Mouse (Mus musculus): ENCODE data around the gene Defb6. TPM values are rescaled to one million over a fixed set of nuclear protein-coding genes. Genes with fewer than 3 reads are reported as not detected.

Defb6 gene
- total RNA-seq (2014; fragmentation: Nextera tagmentation) (not detected in 2 replicates), total RNA-seq (2017) (not detected in 2 replicates)

- no peak for ATAC-seq (replicated peaks; ENCODE audit: low FRiP score, low TSS enrichment, poor library complexity, severe bottlenecking)
Measured at GRCm38 (mm10) chr8:19225161-19225560, at the start of gene Defb6. TSS of gene Defb6 (plus strand) at chr8:19225478.

- ATAC-seq (replicated peaks; ENCODE audit: low FRiP score, low TSS enrichment, poor library complexity, severe bottlenecking): no peak
Measured at GRCm38 (mm10) chr8:19238101-19238500, 12.8 kb downstream of the Defb6 start.

- no peak for ATAC-seq (replicated peaks; ENCODE audit: low FRiP score, low TSS enrichment, poor library complexity, severe bottlenecking)
Measured at GRCm38 (mm10) chr8:19239616-19240015, 14.3 kb downstream of the Defb6 start, which contains the start of gene Defb46. TSS of gene Defb46 (plus strand) at chr8:19239916.

GRCm38 (mm10) chr8:19247280-19247679 is 22.0 kb downstream of the Defb6 start, which contains the start of gene Defb5:
TSS of gene Defb5 (plus strand) at chr8:19247580.
- no peak for ATAC-seq (replicated peaks; ENCODE audit: low FRiP score, low TSS enrichment, poor library complexity, severe bottlenecking)

- no peak for ATAC-seq (replicated peaks; ENCODE audit: low FRiP score, low TSS enrichment, poor library complexity, severe bottlenecking)
Measured at GRCm38 (mm10) chr8:19258136-19258535, 32.9 kb downstream of the Defb6 start.

- no peak for ATAC-seq (replicated peaks; ENCODE audit: low FRiP score, low TSS enrichment, poor library complexity, severe bottlenecking)
Measured at GRCm38 (mm10) chr8:19259667-19260066, 34.4 kb downstream of the Defb6 start.

Other genes with a start within 250 kb of the Defb6 start
- gene Defb40, start 247.2 kb upstream of the Defb6 start, total RNA-seq (2014; fragmentation: Nextera tagmentation): not detected in 2 replicates
- not detected in 2 replicates for gene Defb40, start 247.2 kb upstream of the Defb6 start, total RNA-seq (2017)
- not detected in 2 replicates for gene Defb37, start 234.4 kb upstream of the Defb6 start, total RNA-seq (2014; fragmentation: Nextera tagmentation)
- gene Defb37, start 234.4 kb upstream of the Defb6 start, total RNA-seq (2017): not detected in 2 replicates
- not detected in 2 replicates for gene Defb38, start 198.9 kb upstream of the Defb6 start, total RNA-seq (2014; fragmentation: Nextera tagmentation)
- not detected in 2 replicates for gene Defb38, start 198.9 kb upstream of the Defb6 start, total RNA-seq (2017)
- gene Defb39, start 160.7 kb upstream of the Defb6 start, total RNA-seq (2014; fragmentation: Nextera tagmentation): not detected in 2 replicates
- gene Defb39, start 160.7 kb upstream of the Defb6 start, total RNA-seq (2017): not detected in 2 replicates
- not detected in 2 replicates for gene Defb12, start 110.6 kb upstream of the Defb6 start, total RNA-seq (2014; fragmentation: Nextera tagmentation)
- not detected in 2 replicates for gene Defb12, start 110.6 kb upstream of the Defb6 start, total RNA-seq (2017)
- not detected in 2 replicates for gene Defb34, start 101.7 kb upstream of the Defb6 start, total RNA-seq (2014; fragmentation: Nextera tagmentation)
- gene Defb34, start 101.7 kb upstream of the Defb6 start, total RNA-seq (2017): not detected in 2 replicates
- gene Gm45826, start 84.7 kb upstream of the Defb6 start, total RNA-seq (2014; fragmentation: Nextera tagmentation): not detected in 2 replicates
- not detected in 2 replicates for gene Gm45826, start 84.7 kb upstream of the Defb6 start, total RNA-seq (2017)
- gene Defb14, start 31.1 kb upstream of the Defb6 start, total RNA-seq (2014; fragmentation: Nextera tagmentation): not detected in 2 replicates
- gene Defb14, start 31.1 kb upstream of the Defb6 start, total RNA-seq (2017): not detected in 2 replicates
- gene Defb4, start 26.8 kb upstream of the Defb6 start, total RNA-seq (2014; fragmentation: Nextera tagmentation): not detected in 2 replicates
- not detected in 2 replicates for gene Defb4, start 26.8 kb upstream of the Defb6 start, total RNA-seq (2017)
- gene Defb46, start 14.4 kb downstream of the Defb6 start, total RNA-seq (2014; fragmentation: Nextera tagmentation): not detected in 2 replicates
- not detected in 2 replicates for gene Defb46, start 14.4 kb downstream of the Defb6 start, total RNA-seq (2017)
- gene Defb5, start 22.1 kb downstream of the Defb6 start, total RNA-seq (2014; fragmentation: Nextera tagmentation): not detected in 2 replicates
- gene Defb5, start 22.1 kb downstream of the Defb6 start, total RNA-seq (2017): not detected in 2 replicates
- gene Defb3, start 67.9 kb downstream of the Defb6 start, total RNA-seq (2014; fragmentation: Nextera tagmentation): not detected in 2 replicates
- not detected in 2 replicates for gene Defb3, start 67.9 kb downstream of the Defb6 start, total RNA-seq (2017)
- gene Defb8, start 222.1 kb downstream of the Defb6 start, total RNA-seq (2014; fragmentation: Nextera tagmentation): not detected in 2 replicates
- not detected in 2 replicates for gene Defb8, start 222.1 kb downstream of the Defb6 start, total RNA-seq (2017)

Measured in megakaryocyte-erythroid progenitor cell, adult 5-6 weeks (primary cell).